ENCODE assay signal across 9 mouse cellular contexts in genomic region chr2:157425643-157425988, GRCm38 (mm10). TPM values are rescaled to one million over a fixed set of nuclear protein-coding genes. Genes with fewer than 3 reads are reported as not detected.
A peak's percentile ranks its signal among the peaks of the same experiment; 100 is the strongest.
DNase-seq lines count a peak whose midpoint lies in the region; ATAC-seq and TF ChIP-seq lines count a peak whose summit lies in the region.
"Had no signal": no experiment of that assay in that cellular context is flagged by ENCODE, and none has a peak within 500 bp of the region (broad histone marks: within the 10 kb centered on the region; RNA-seq: fewer than 3 reads in every experiment).

No protein-coding gene starts in this region.

- ATAC-seq in liver, embryonic 12.5 days: no peak
- no peak for ATAC-seq in liver, postnatal 0 days
- ATAC-seq in intestine, embryonic 16.5 days: peak; percentile 75
- ATAC-seq in neural tube, embryonic 15.5 days (ENCODE audit: low FRiP score): no peak

- no peak for TF ChIP-seq CTCF in liver, postnatal 0 days (IDR thresholded peaks at IDR 0.05; ENCODE audit: low read depth)

- peaks cover 37% of the 10 kb centered on the region for H3K4me1 ChIP-seq in liver, embryonic 12.5 days
- peaks cover 18% of the 10 kb centered on the region for H3K4me1 ChIP-seq in liver, postnatal 0 days (ENCODE audit: insufficient read depth)
- peaks cover 87% of the 10 kb centered on the region for H3K4me1 ChIP-seq in forebrain, embryonic 10.5 days
- H3K4me1 ChIP-seq in intestine, embryonic 16.5 days (ENCODE audit: control insufficient read depth, insufficient read depth, low read length): peaks cover 68% of the 10 kb centered on the region
- peaks cover 75% of the 10 kb centered on the region for H3K4me1 ChIP-seq in neural tube, embryonic 15.5 days

- H3K27me3 ChIP-seq in liver, embryonic 12.5 days (replicated peaks): peaks cover 53% of the 10 kb centered on the region
- 0 out of 2 replicates have a peak, but pooled peaks cover 7% of the 10 kb centered on the region for H3K27me3 ChIP-seq in liver, postnatal 0 days (ENCODE audit: insufficient read depth, low read length)
- peaks cover 9% of the 10 kb centered on the region for H3K27me3 ChIP-seq in forebrain, embryonic 10.5 days (ENCODE audit: poor library complexity, severe bottlenecking)
- no peaks in the 10 kb centered on the region for H3K27me3 ChIP-seq in intestine, embryonic 16.5 days (replicated peaks; ENCODE audit: control insufficient read depth, insufficient read depth, low read length)
- H3K27me3 ChIP-seq in neural tube, embryonic 15.5 days (replicated peaks): no peaks in the 10 kb centered on the region

- 60% methylated on average over 6 of the region's 6 CpGs for WGBS in liver, embryonic 12.5 days (ENCODE audit: insufficient replicate concordance)
- 80% methylated on average over 6 of the region's 6 CpGs for WGBS in liver, postnatal 0 days (ENCODE audit: insufficient replicate concordance)
- 80% methylated on average over 6 of the region's 6 CpGs for WGBS in forebrain, embryonic 10.5 days
- WGBS in intestine, embryonic 16.5 days: 63% methylated on average over 6 of the region's 6 CpGs
- 71% methylated on average over 6 of the region's 6 CpGs for WGBS in neural tube, embryonic 15.5 days

- no peak overlapping the region for H3K27ac ChIP-seq in liver, embryonic 12.5 days
- H3K27ac ChIP-seq in liver, postnatal 0 days (ENCODE audit: low read depth): no peak overlapping the region
- H3K27ac ChIP-seq in forebrain, embryonic 10.5 days: peak overlapping the region; percentile 99; the same call in 1 of the 2 replicates
- H3K27ac ChIP-seq in intestine, embryonic 16.5 days (ENCODE audit: low read length): peak overlapping the region; percentile 98
- H3K27ac ChIP-seq in neural tube, embryonic 15.5 days (replicated peaks): peak overlapping the region; percentile 90

- peak overlapping the region; percentile 73 for H3K4me2 ChIP-seq in liver, embryonic 12.5 days
- no peak overlapping the region for H3K4me2 ChIP-seq in liver, postnatal 0 days (ENCODE audit: low read depth, low read length)
- peak overlapping the region; percentile 91 for H3K4me2 ChIP-seq in intestine, embryonic 16.5 days (ENCODE audit: low read depth, low read length)
- H3K4me2 ChIP-seq in neural tube, embryonic 15.5 days: peak overlapping the region; percentile 90

- no peak overlapping the region for H3K9ac ChIP-seq in liver, embryonic 12.5 days
- H3K9ac ChIP-seq in liver, postnatal 0 days (replicated peaks): no peak overlapping the region
- H3K9ac ChIP-seq in intestine, embryonic 16.5 days (ENCODE audit: low read depth, low read length): peak overlapping the region; percentile 93
- H3K9ac ChIP-seq in neural tube, embryonic 15.5 days (replicated peaks): peak overlapping the region; percentile 26; the same call in 1 of the 2 replicates

- H3K4me3 ChIP-seq in liver, embryonic 12.5 days: no peak overlapping the region
- H3K4me3 ChIP-seq in liver, postnatal 0 days (ENCODE audit: low read depth, low read length): no peak overlapping the region
- peak overlapping the region; percentile 88; the same call in 1 of the 2 replicates for H3K4me3 ChIP-seq in forebrain, embryonic 10.5 days
- peak overlapping the region; percentile 88 for H3K4me3 ChIP-seq in intestine, embryonic 16.5 days (ENCODE audit: low read length)
- peak overlapping the region; percentile 79 for H3K4me3 ChIP-seq in neural tube, embryonic 15.5 days (replicated peaks)

- no peak for DNase-seq in liver, postnatal 0 days
- DNase-seq in forebrain, embryonic 10.5 days (ENCODE audit: extremely low spot score, low spot score): no peak
- DNase-seq in layer of hippocampus, postnatal 25 days (ENCODE audit: extremely low spot score in 1 of 2, low spot score in 1 of 2): no peak
- DNase-seq in urinary bladder, adult 2 months (ENCODE audit: low spot score): no peak
- DNase-seq in right cerebral cortex, postnatal 10 days (ENCODE audit: low spot score in 2 of 2): no peak
- DNase-seq: cerebellum, adult 9-10 months had no signal

- no peak for TF ChIP-seq EP300 in liver, postnatal 0 days (IDR thresholded peaks at IDR 0.05; ENCODE audit: low read depth)

- H3K36me3 ChIP-seq in liver, embryonic 12.5 days: 0 out of 2 replicates have a peak, but pooled peaks cover 2% of the 10 kb centered on the region
- H3K36me3 ChIP-seq in liver, postnatal 0 days (replicated peaks; ENCODE audit: insufficient read depth, low read length): no peaks in the 10 kb centered on the region
- H3K36me3 ChIP-seq in forebrain, embryonic 10.5 days (replicated peaks): peaks cover 44% of the 10 kb centered on the region
- H3K36me3 ChIP-seq in intestine, embryonic 16.5 days (ENCODE audit: control insufficient read depth, insufficient read depth, low read length): no peaks in the 10 kb centered on the region
- H3K36me3 ChIP-seq in neural tube, embryonic 15.5 days: 0 out of 2 replicates have a peak, but pooled peaks cover 4% of the 10 kb centered on the region

- no peaks in the 10 kb centered on the region for H3K9me3 ChIP-seq in liver, embryonic 12.5 days (replicated peaks)
- H3K9me3 ChIP-seq in liver, postnatal 0 days (ENCODE audit: low read length): no peaks in the 10 kb centered on the region
- no peaks in the 10 kb centered on the region for H3K9me3 ChIP-seq in forebrain, embryonic 10.5 days
- H3K9me3 ChIP-seq in intestine, embryonic 16.5 days (ENCODE audit: control insufficient read depth, low read length): no peaks in the 10 kb centered on the region
- no peaks in the 10 kb centered on the region for H3K9me3 ChIP-seq in neural tube, embryonic 15.5 days (replicated peaks)

RNA-seq across cellular contexts. Expression of gene Src, which starts 7.4 kb away (rescaled TPM):
- polyA plus RNA-seq in liver, embryonic 12.5 days (2016; fragmentation: Nextera tagmentation; extraction: Ambion mirVana): 4.5 TPM in 2 replicates
- polyA plus RNA-seq in liver, postnatal 0 days (2015; fragmentation: Nextera tagmentation; extraction: Ambion mirVana): 1.6 and 1.8 TPM in 2 replicates
- polyA plus RNA-seq in forebrain, embryonic 10.5 days (2016; fragmentation: Nextera tagmentation; extraction: Ambion mirVana): 19.2 and 19.6 TPM in 2 replicates
- polyA plus RNA-seq in intestine, embryonic 16.5 days (2015; fragmentation: Nextera tagmentation; extraction: Ambion mirVana): 11.8 and 15.5 TPM in 2 replicates
- 25.4 and 33.0 TPM in 2 replicates for polyA plus RNA-seq in neural tube, embryonic 15.5 days (2015; fragmentation: Nextera tagmentation; extraction: Ambion mirVana)
- total RNA-seq in layer of hippocampus, postnatal 25 days (2021): 100 to 1,000 TPM; 144 to 147 TPM
- polyA plus RNA-seq in urinary bladder, adult 2 months (2012; rRNA removed): 63.4 and 72.7 TPM in 2 replicates

RNA-seq across cellular contexts. Expression of gene Manbal, which starts 58.2 kb away (rescaled TPM):
- polyA plus RNA-seq in liver, embryonic 12.5 days (2016; fragmentation: Nextera tagmentation; extraction: Ambion mirVana): 26.6 and 28.0 TPM in 2 replicates
- polyA plus RNA-seq in liver, postnatal 0 days (2015; fragmentation: Nextera tagmentation; extraction: Ambion mirVana): 22.8 and 23.4 TPM in 2 replicates
- polyA plus RNA-seq in forebrain, embryonic 10.5 days (2016; fragmentation: Nextera tagmentation; extraction: Ambion mirVana): 64.4 and 68.1 TPM in 2 replicates
- polyA plus RNA-seq in intestine, embryonic 16.5 days (2015; fragmentation: Nextera tagmentation; extraction: Ambion mirVana): 66.8 and 71.3 TPM in 2 replicates
- 110 and 112 TPM in 2 replicates for polyA plus RNA-seq in neural tube, embryonic 15.5 days (2015; fragmentation: Nextera tagmentation; extraction: Ambion mirVana)
- total RNA-seq in layer of hippocampus, postnatal 25 days (2021): 10 to 100 TPM; 61.3 to 66.5 TPM
- polyA plus RNA-seq in urinary bladder, adult 2 months (2012; rRNA removed): 115 and 117 TPM in 2 replicates

Comparison
In these comparisons a context has a peak if more than half of its experiments do, and no peak if none do; other contexts are left out.
1. H3K27ac ChIP-seq: peak in forebrain, embryonic 10.5 days (single experiment), intestine, embryonic 16.5 days (single experiment) and neural tube, embryonic 15.5 days (single experiment); none in liver, embryonic 12.5 days (single experiment) and liver, postnatal 0 days (single experiment).
2. H3K4me3 ChIP-seq: peak in forebrain, embryonic 10.5 days (single experiment), intestine, embryonic 16.5 days (single experiment) and neural tube, embryonic 15.5 days (single experiment); none in liver, embryonic 12.5 days (single experiment) and liver, postnatal 0 days (single experiment).
3. H3K9ac ChIP-seq: peak in intestine, embryonic 16.5 days (single experiment) and neural tube, embryonic 15.5 days (single experiment); none in liver, embryonic 12.5 days (single experiment) and liver, postnatal 0 days (single experiment).